Mouse (Mus musculus): ENCODE results near the gene Hhat.

- TF ChIP-seq TAL1 (IDR thresholded peaks at IDR 0.05; ENCODE audit: low read length) (no peak), GATA1 (IDR thresholded peaks at IDR 0.05; ENCODE audit: low read length) (no peak)
Measured at GRCm38 (mm10) chr1:192794957-192795745, 24.1 kb upstream of the Hhat start.

All from erythroblast, embryonic 14.5 days (primary cell).